Mouse (Mus musculus) G1E (cell line): ENCODE measurements around the gene Spint2. TPM values are rescaled to one million over a fixed set of nuclear protein-coding genes. Genes with fewer than 3 reads are reported as not detected.
"Not testable (repeated sequence)": the region's sequence is repeated elsewhere in the genome, so short reads cannot be mapped to it uniquely, and the experiment has no call there.

ENCODE experiments used
- ATAC-seq: 2 replicates; pipeline ENCODE4 v1.8.0; 2016; ENCODE audit warnings: mild to moderate bottlenecking; ENCODE audit not compliant: insufficient number of reproducible peaks, poor library complexity, low FRiP score, severe bottlenecking; ENCODE audit errors: extremely low read depth
- DNase-seq: peaks from one replicate; pipeline ENCODE4 v3.0.0; 2012; ENCODE audit warnings: low spot score
- H3K27me3 ChIP-seq: 2 replicates; pipeline ENCODE4 v1.6.1; 2012; ENCODE audit warnings: mild to moderate bottlenecking, low read length, inconsistent platforms; ENCODE audit not compliant: insufficient read depth
- H3K36me3 ChIP-seq: replicated peaks from 2 replicates; pipeline ENCODE3; 2012; ENCODE audit warnings: mild to moderate bottlenecking, inconsistent platforms
- H3K4me1 ChIP-seq: 2 replicates; pipeline ENCODE4 v1.6.1; 2012; ENCODE audit warnings: low read depth, low read length, inconsistent platforms, mixed read lengths; ENCODE audit not compliant: insufficient read depth
- H3K4me3 ChIP-seq: 2 replicates; pipeline ENCODE4 v1.5.1; 2012; ENCODE audit warnings: low read depth, mild to moderate bottlenecking, inconsistent platforms, low read length, moderate library complexity, mixed read lengths
- H3K9me3 ChIP-seq: replicated peaks from 2 replicates; pipeline ENCODE4 v1.6.1; 2012; ENCODE audit warnings: inconsistent platforms
- CTCF ChIP-seq: IDR thresholded peaks from 2 replicates; pipeline ENCODE4 v1.5.1; 2012; ENCODE audit warnings: low read depth, low read length, inconsistent platforms, mixed read lengths
- GATA1 ChIP-seq: IDR thresholded peaks from 2 replicates; pipeline ENCODE4 v1.6.1; 2012; ENCODE audit warnings: borderline replicate concordance, low read length, inconsistent platforms, mixed read lengths
- GATA2 ChIP-seq: IDR thresholded peaks from 2 replicates; pipeline ENCODE4 v1.6.1; 2012; ENCODE audit warnings: low read depth, low read length, inconsistent platforms, borderline replicate concordance
- POLR2AphosphoS5 ChIP-seq: IDR thresholded peaks from 2 replicates; pipeline ENCODE4 v1.6.1; 2012; ENCODE audit warnings: low read depth, low read length, inconsistent platforms; ENCODE audit not compliant: insufficient replicate concordance
- TAL1 ChIP-seq: conservative IDR thresholded peaks from 2 replicates; pipeline ENCODE4 v1.6.1; 2012; ENCODE audit warnings: low read depth, low read length, inconsistent platforms, mixed read lengths
- polyA plus RNA-seq: library from polyadenylated mRNA; stranded (reverse); fragments of >175 nt; gene quantifications from 2 replicates; pipeline ENCODE4 v1.2.3, GENCODE M21; 2012
- total RNA-seq, 2 experiments: library from RNA; stranded (forward) in 1 of 2; stranded (reverse) in 1 of 2; fragments of 200-1000 nt in 1 of 2; fragments of >200 nt in 1 of 2; fragmentation: Nextera tagmentation in 1 of 2; gene quantifications; 2 replicates each; pipeline ENCODE4 v1.2.3; 2014 to 2017

Spint2 gene
- total and polyA plus RNA-seq, 3 experiments = 21.4 to 102 (median 24.4) TPM

DNA sequence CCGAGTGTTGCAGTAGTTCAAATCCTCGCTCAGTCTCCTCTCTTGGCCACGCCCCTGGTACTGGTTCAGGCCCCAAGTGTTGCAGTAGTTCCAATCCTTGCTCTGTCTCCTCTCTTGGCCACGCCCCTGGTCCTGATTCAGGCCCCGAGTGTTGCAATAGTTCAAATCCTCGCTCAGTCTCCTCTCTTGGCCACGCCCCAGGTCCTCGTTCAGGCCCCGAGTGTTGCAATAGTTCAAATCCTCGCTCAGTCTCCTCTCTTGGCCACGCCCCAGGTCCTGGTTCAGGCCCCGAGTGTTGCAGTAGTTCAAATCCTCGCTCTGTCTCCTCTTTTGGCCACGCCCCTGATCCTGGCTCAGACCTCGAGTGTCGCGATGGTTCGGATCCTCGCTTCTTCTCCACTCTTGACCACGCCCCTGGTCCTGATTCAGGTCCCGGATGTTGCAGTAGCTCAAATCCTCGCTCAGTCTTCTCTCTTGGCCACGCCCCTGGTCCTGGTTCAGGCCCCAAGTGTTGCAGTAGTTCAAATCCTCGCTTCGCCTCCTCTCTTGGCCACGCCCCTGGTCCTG lies 69.4 kb downstream of the Spint2 start:
- peak overlapping the region; percentile 71 for H3K4me3 ChIP-seq
- no peak for ATAC-seq
- no peak for DNase-seq
- H3K9me3 ChIP-seq = peaks cover 19% of the 10 kb centered on the region
- TF ChIP-seq POLR2AphosphoS5 = no peak
- TF ChIP-seq TAL1 = no peak
- TF ChIP-seq CTCF = no peak
- TF ChIP-seq GATA1 = no peak
- no peak for TF ChIP-seq GATA2
- H3K4me1 ChIP-seq = peaks cover 17% of the 10 kb centered on the region
- no peaks in the 10 kb centered on the region for H3K27me3 ChIP-seq
- no peaks in the 10 kb centered on the region for H3K36me3 ChIP-seq

DNA sequence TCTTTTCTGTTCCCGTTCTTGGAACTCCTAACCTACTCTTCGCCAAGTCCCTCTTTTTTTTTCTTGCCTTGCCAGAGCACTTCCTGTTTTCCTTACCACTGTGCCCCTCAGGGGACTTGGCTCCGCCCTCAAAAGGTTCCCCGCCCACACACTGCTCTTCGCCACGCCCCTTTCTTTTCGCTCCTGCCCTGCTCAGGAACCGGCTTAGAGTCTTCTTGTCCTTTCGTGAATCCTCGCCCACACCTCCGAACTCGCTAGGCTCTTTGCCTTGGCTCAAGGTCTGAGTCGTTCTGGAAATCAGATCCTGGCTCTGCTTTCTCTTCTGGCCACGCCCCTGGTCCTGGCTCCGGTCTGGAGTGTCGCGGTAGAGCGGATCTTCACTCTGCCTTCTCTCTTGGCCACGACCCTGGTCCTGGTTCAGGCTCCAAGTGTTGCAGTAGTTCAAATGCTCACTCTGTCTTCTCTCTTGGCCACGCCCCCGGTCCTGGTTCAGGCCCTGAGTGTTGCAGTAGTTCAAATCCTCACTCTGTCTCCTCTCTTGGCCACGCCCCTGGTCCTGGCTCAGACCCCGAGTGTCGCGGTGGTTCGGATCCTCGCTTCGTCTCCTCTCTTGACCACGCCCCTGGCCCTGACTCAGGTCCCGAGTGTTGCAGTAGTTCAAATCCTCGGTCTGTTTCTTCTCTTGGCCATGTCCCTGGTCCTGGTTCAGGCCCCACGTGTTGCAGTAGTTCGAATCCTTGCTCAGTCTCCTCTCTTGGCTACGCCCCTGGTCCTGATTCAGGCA lies 70.1 kb downstream of the Spint2 start:
- Histone ChIP-seq H3K36me3 (no peaks in the 10 kb centered on the region), H3K4me1 (peaks cover 17% of the 10 kb centered on the region), H3K9me3 (peaks cover 15% of the 10 kb centered on the region), H3K4me3 (peak overlapping the region; percentile 71), H3K27me3 (peaks cover 3% of the 10 kb centered on the region; the same call in 1 of the 2 replicates)
- TF ChIP-seq POLR2AphosphoS5 = no peak
- no peak for TF ChIP-seq GATA1
- TF ChIP-seq GATA2 = no peak
- DNase-seq (peak; percentile 76), ATAC-seq (peak; percentile 83)

DNA sequence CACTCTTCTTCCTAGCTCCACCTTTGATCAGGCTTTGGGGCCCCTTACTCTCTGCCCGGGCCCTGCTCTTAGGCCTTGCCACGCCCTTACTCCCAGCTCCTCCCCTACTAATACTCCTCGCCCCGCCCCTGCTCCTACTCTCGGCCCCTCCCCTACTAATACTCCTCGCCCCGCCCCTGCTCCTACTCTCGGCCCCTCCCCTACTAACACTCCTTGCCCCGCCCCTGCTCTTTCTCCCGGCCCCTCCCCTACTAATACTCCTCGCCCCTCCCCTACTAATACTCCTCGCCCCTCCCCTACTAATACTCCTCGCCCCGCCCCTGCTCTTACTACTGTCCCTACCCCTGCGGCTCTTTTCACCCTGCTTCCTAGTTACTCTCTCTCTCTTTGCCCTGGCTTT lies 70.7 kb downstream of the Spint2 start:
- Histone ChIP-seq H3K4me3 (peak overlapping the region; percentile 71), H3K4me1 (peaks cover 17% of the 10 kb centered on the region), H3K9me3 (peaks cover 15% of the 10 kb centered on the region)
- H3K36me3 ChIP-seq, H3K27me3 ChIP-seq, DNase-seq: not testable (repeated sequence)
- peak; percentile 62 for ATAC-seq

Other genes starting within 250 kb of the Spint2 start
- 0.30 and 0.73 TPM in 2 replicates for gene Ryr1, start 156.7 kb downstream of the Spint2 start, total RNA-seq (2014; fragmentation: Nextera tagmentation)
- 0.17 and 0.38 TPM in 2 replicates for gene Ryr1, start 156.7 kb downstream of the Spint2 start, total RNA-seq (2017)
- gene Ryr1, start 156.7 kb downstream of the Spint2 start, polyA plus RNA-seq = under 0.01 TPM in 2 replicates
- 4.3 and 5.8 TPM in 2 replicates for gene Rasgrp4, start 147.1 kb downstream of the Spint2 start, total RNA-seq (2014; fragmentation: Nextera tagmentation)
- 8.2 and 8.6 TPM in 2 replicates for gene Rasgrp4, start 147.1 kb downstream of the Spint2 start, total RNA-seq (2017)
- 3.0 and 4.3 TPM in 2 replicates for gene Rasgrp4, start 147.1 kb downstream of the Spint2 start, polyA plus RNA-seq
- 29.6 and 33.9 TPM in 2 replicates for gene Fam98c, start 125.7 kb downstream of the Spint2 start, total RNA-seq (2014; fragmentation: Nextera tagmentation)
- 21.9 and 26.0 TPM in 2 replicates for gene Fam98c, start 125.7 kb downstream of the Spint2 start, total RNA-seq (2017)
- gene Fam98c, start 125.7 kb downstream of the Spint2 start, polyA plus RNA-seq = 70.4 and 73.8 TPM in 2 replicates
- gene Ggn, start 111.7 kb downstream of the Spint2 start, total RNA-seq (2014; fragmentation: Nextera tagmentation) = not detected in 2 replicates
- 0.22 TPM in 1 of 2 replicates, not detected in the other for gene Ggn, start 111.7 kb downstream of the Spint2 start, total RNA-seq (2017)
- 0.21 and 0.36 TPM in 2 replicates for gene Ggn, start 111.7 kb downstream of the Spint2 start, polyA plus RNA-seq
- 1.3 and 1.5 TPM in 2 replicates for gene Spred3, start 111.5 kb downstream of the Spint2 start, total RNA-seq (2014; fragmentation: Nextera tagmentation)
- 0.41 and 0.44 TPM in 2 replicates for gene Spred3, start 111.5 kb downstream of the Spint2 start, total RNA-seq (2017)
- 0.21 and 0.23 TPM in 2 replicates for gene Spred3, start 111.5 kb downstream of the Spint2 start, polyA plus RNA-seq
- gene Psmd8, start 101.2 kb downstream of the Spint2 start, total RNA-seq (2014; fragmentation: Nextera tagmentation) = 157 TPM in 2 replicates
- gene Psmd8, start 101.2 kb downstream of the Spint2 start, total RNA-seq (2017) = 187 and 209 TPM in 2 replicates
- gene Psmd8, start 101.2 kb downstream of the Spint2 start, polyA plus RNA-seq = 103 and 111 TPM in 2 replicates
- 3.0 and 12.0 TPM in 2 replicates for gene Catsperg1, start 67.9 kb downstream of the Spint2 start, total RNA-seq (2014; fragmentation: Nextera tagmentation)
- gene Catsperg1, start 67.9 kb downstream of the Spint2 start, total RNA-seq (2017) = 1.5 and 2.1 TPM in 2 replicates
- 0.04 and 0.06 TPM in 2 replicates for gene Catsperg1, start 67.9 kb downstream of the Spint2 start, polyA plus RNA-seq
- not detected in 2 replicates for gene Kcnk6, start 49.4 kb downstream of the Spint2 start, total RNA-seq (2014; fragmentation: Nextera tagmentation)
- 0.12 TPM in 1 of 2 replicates, not detected in the other for gene Kcnk6, start 49.4 kb downstream of the Spint2 start, total RNA-seq (2017)
- gene Kcnk6, start 49.4 kb downstream of the Spint2 start, polyA plus RNA-seq = not detected in 2 replicates
- 114 and 133 TPM in 2 replicates for gene Yif1b, start 43.6 kb downstream of the Spint2 start, total RNA-seq (2014; fragmentation: Nextera tagmentation)
- 27.8 and 31.3 TPM in 2 replicates for gene Yif1b, start 43.6 kb downstream of the Spint2 start, total RNA-seq (2017)
- gene Yif1b, start 43.6 kb downstream of the Spint2 start, polyA plus RNA-seq = 228 and 275 TPM in 2 replicates
- gene 2200002D01Rik, start 33.4 kb downstream of the Spint2 start, total RNA-seq (2014; fragmentation: Nextera tagmentation) = not detected in 2 replicates
- gene 2200002D01Rik, start 33.4 kb downstream of the Spint2 start, total RNA-seq (2017) = 0.12 and 0.22 TPM in 2 replicates
- gene 2200002D01Rik, start 33.4 kb downstream of the Spint2 start, polyA plus RNA-seq = not detected in 2 replicates
- gene Ppp1r14a, start 7.4 kb upstream of the Spint2 start, total RNA-seq (2014; fragmentation: Nextera tagmentation) = not detected in 2 replicates
- not detected in 2 replicates for gene Ppp1r14a, start 7.4 kb upstream of the Spint2 start, total RNA-seq (2017)
- gene Ppp1r14a, start 7.4 kb upstream of the Spint2 start, polyA plus RNA-seq = 0.23 and 0.28 TPM in 2 replicates
- 21.8 and 23.8 TPM in 2 replicates for gene Dpf1, start 22.0 kb upstream of the Spint2 start, total RNA-seq (2014; fragmentation: Nextera tagmentation)
- gene Dpf1, start 22.0 kb upstream of the Spint2 start, total RNA-seq (2017) = 6.8 and 9.4 TPM in 2 replicates
- gene Dpf1, start 22.0 kb upstream of the Spint2 start, polyA plus RNA-seq = 47.4 and 50.3 TPM in 2 replicates
- 49.6 and 61.3 TPM in 2 replicates for gene Sipa1l3, start 236.7 kb upstream of the Spint2 start, total RNA-seq (2014; fragmentation: Nextera tagmentation)
- gene Sipa1l3, start 236.7 kb upstream of the Spint2 start, total RNA-seq (2017) = 5.8 and 6.9 TPM in 2 replicates
- gene Sipa1l3, start 236.7 kb upstream of the Spint2 start, polyA plus RNA-seq = 107 and 139 TPM in 2 replicates